Mouse (Mus musculus): Measurements from ENCODE around the gene Ubxn7.

GRCm38 (mm10) chr16:32337001-32337400 lies 4.9 kb downstream of the Ubxn7 start:
- TF ChIP-seq CTCF (IDR thresholded peaks at IDR 0.05; ENCODE audit: insufficient read depth, low read depth, low read length), result no peak
- no peak for TF ChIP-seq POLR2A (IDR thresholded peaks at IDR 0.05; ENCODE audit: insufficient read depth, low read depth, low read length)
